Mouse (Mus musculus): ENCODE data around the gene Dmpk. TPM values are rescaled to one million over a fixed set of nuclear protein-coding genes. Genes with fewer than 3 reads are reported as not detected.

Dmpk gene
- polyA plus RNA-seq, 1 experiment from 2014 or later, result 16.8 TPM

- Histone ChIP-seq H3K4me3 (peak overlapping the region; percentile 100), H3K9me3 (no peaks in the 10 kb centered on the region), H3K4me1 (peaks cover 19% of the 10 kb centered on the region), H3K27me3 (no peaks in the 10 kb centered on the region), H3K9ac (peak overlapping the region; percentile 99), H3K4me2 (peak overlapping the region; percentile 94), H3K27ac (peak overlapping the region; percentile 75), H3K36me3 (peaks cover 37% of the 10 kb centered on the region)
- WGBS, result under 1% methylated on average over 22 of the region's 22 CpGs
- no peak for ATAC-seq (ENCODE audit: insufficient number of reproducible peaks, insufficient read depth, low FRiP score, low TSS enrichment, low read depth)
Observed at GRCm38 (mm10) chr7:19076586-19076991, 7.1 kb upstream of the Dmpk start.

- Histone ChIP-seq H3K27ac (no peak overlapping the region), H3K27me3 (no peaks in the 10 kb centered on the region), H3K9me3 (no peaks in the 10 kb centered on the region), H3K4me3 (peak overlapping the region; percentile 100), H3K4me2 (peak overlapping the region; percentile 94), H3K36me3 (peaks cover 49% of the 10 kb centered on the region), H3K9ac (peak overlapping the region; percentile 99), H3K4me1 (peaks cover 29% of the 10 kb centered on the region)
- 68% methylated on average over 14 of the region's 14 CpGs for WGBS
- ATAC-seq (ENCODE audit: insufficient number of reproducible peaks, insufficient read depth, low FRiP score, low TSS enrichment, low read depth), result no peak
Observed at GRCm38 (mm10) chr7:19077761-19078160, 5.9 kb upstream of the Dmpk start.

- H3K27me3 ChIP-seq, result no peaks in the 10 kb centered on the region
- no peaks in the 10 kb centered on the region for H3K9me3 ChIP-seq
- H3K27ac ChIP-seq, result no peak overlapping the region
- peaks cover 59% of the 10 kb centered on the region for H3K36me3 ChIP-seq
- WGBS, result 86% methylated on average over 3 of the region's 3 CpGs
- H3K4me2 ChIP-seq, result no peak overlapping the region
- H3K4me3 ChIP-seq, result no peak overlapping the region
- H3K9ac ChIP-seq, result no peak overlapping the region
- no peak for ATAC-seq (ENCODE audit: insufficient number of reproducible peaks, insufficient read depth, low FRiP score, low TSS enrichment, low read depth)
- H3K4me1 ChIP-seq, result peaks cover 38% of the 10 kb centered on the region
Observed at GRCm38 (mm10) chr7:19078732-19079131, 4.9 kb upstream of the Dmpk start.

GRCm38 (mm10) chr7:19080451-19080950, 3.1 kb upstream of the Dmpk start:
- Histone ChIP-seq H3K4me3 (no peak overlapping the region), H3K27ac (no peak overlapping the region), H3K27me3 (no peaks in the 10 kb centered on the region), H3K36me3 (peaks cover 65% of the 10 kb centered on the region), H3K9ac (no peak overlapping the region), H3K9me3 (no peaks in the 10 kb centered on the region), H3K4me2 (no peak overlapping the region), H3K4me1 (peaks cover 52% of the 10 kb centered on the region)
- 81% methylated on average over 19 of the region's 19 CpGs for whole genome bisulfite sequencing
- ATAC-seq (ENCODE audit: insufficient number of reproducible peaks, insufficient read depth, low FRiP score, low TSS enrichment, low read depth), result no peak

- no peak overlapping the region for H3K27ac ChIP-seq
- H3K4me1 ChIP-seq, result peaks cover 56% of the 10 kb centered on the region
- no peak overlapping the region for H3K4me2 ChIP-seq
- peak overlapping the region; percentile 32; the same call in 1 of the 2 replicates for H3K9ac ChIP-seq
- no peak for ATAC-seq (ENCODE audit: insufficient number of reproducible peaks, insufficient read depth, low FRiP score, low TSS enrichment, low read depth)
- WGBS, result 85% methylated on average over 4 of the region's 4 CpGs
- H3K4me3 ChIP-seq, result no peak overlapping the region
- H3K9me3 ChIP-seq, result no peaks in the 10 kb centered on the region
- peaks cover 69% of the 10 kb centered on the region for H3K36me3 ChIP-seq
- H3K27me3 ChIP-seq, result no peaks in the 10 kb centered on the region
Observed at GRCm38 (mm10) chr7:19082171-19082570, 1.5 kb upstream of the Dmpk start.

GRCm38 (mm10) chr7:19083096-19083495, 553 bp upstream of the Dmpk start:
- H3K9me3 ChIP-seq, result no peaks in the 10 kb centered on the region
- no peak for ATAC-seq (ENCODE audit: insufficient number of reproducible peaks, insufficient read depth, low FRiP score, low TSS enrichment, low read depth)
- H3K4me1 ChIP-seq, result peaks cover 47% of the 10 kb centered on the region
- H3K36me3 ChIP-seq, result peaks cover 75% of the 10 kb centered on the region
- 57% methylated on average over 6 of the region's 6 CpGs for WGBS
- no peak overlapping the region for H3K9ac ChIP-seq
- H3K4me2 ChIP-seq, result 0 out of 2 replicates have a peak overlapping the region, but pooled peaks have one; percentile 33
- H3K27me3 ChIP-seq, result no peaks in the 10 kb centered on the region
- no peak overlapping the region for H3K4me3 ChIP-seq
- H3K27ac ChIP-seq, result no peak overlapping the region

- H3K4me1 ChIP-seq, result peaks cover 46% of the 10 kb centered on the region
- H3K27ac ChIP-seq, result 0 out of 2 replicates have a peak overlapping the region, but pooled peaks have one; percentile 16
- 67% methylated on average over 6 of the region's 6 CpGs for WGBS
- no peak overlapping the region for H3K9ac ChIP-seq
- H3K4me3 ChIP-seq, result 0 out of 2 replicates have a peak overlapping the region, but pooled peaks have one; percentile 0
- no peaks in the 10 kb centered on the region for H3K9me3 ChIP-seq
- no peak for ATAC-seq (ENCODE audit: insufficient number of reproducible peaks, insufficient read depth, low FRiP score, low TSS enrichment, low read depth)
- H3K36me3 ChIP-seq, result peaks cover 74% of the 10 kb centered on the region
- H3K27me3 ChIP-seq, result no peaks in the 10 kb centered on the region
- peak overlapping the region; percentile 33 for H3K4me2 ChIP-seq
Observed at GRCm38 (mm10) chr7:19084277-19084771, 675 bp downstream of the Dmpk start.

- peak overlapping the region; percentile 44; the same call in 1 of the 2 replicates for H3K9ac ChIP-seq
- no peak overlapping the region for H3K4me2 ChIP-seq
- H3K9me3 ChIP-seq, result no peaks in the 10 kb centered on the region
- peaks cover 68% of the 10 kb centered on the region for H3K36me3 ChIP-seq
- no peak; the same call in 1 of the 2 replicates for ATAC-seq (ENCODE audit: insufficient number of reproducible peaks, insufficient read depth, low FRiP score, low TSS enrichment, low read depth)
- peaks cover 46% of the 10 kb centered on the region for H3K4me1 ChIP-seq
- 24% methylated on average over 9 of the region's 9 CpGs for WGBS
- peak overlapping the region; percentile 39; the same call in 1 of the 2 replicates for H3K27ac ChIP-seq
- no peaks in the 10 kb centered on the region for H3K27me3 ChIP-seq
- H3K4me3 ChIP-seq, result no peak overlapping the region
Observed at GRCm38 (mm10) chr7:19084921-19085473, 1.3 kb downstream of the Dmpk start.

- peak overlapping the region; percentile 39; the same call in 1 of the 2 replicates for H3K27ac ChIP-seq
- H3K36me3 ChIP-seq, result peaks cover 68% of the 10 kb centered on the region
- no peaks in the 10 kb centered on the region for H3K27me3 ChIP-seq
- peak overlapping the region; percentile 44 for H3K9ac ChIP-seq
- no peak for ATAC-seq (ENCODE audit: insufficient number of reproducible peaks, insufficient read depth, low FRiP score, low TSS enrichment, low read depth)
- H3K4me1 ChIP-seq, result peaks cover 46% of the 10 kb centered on the region
- H3K9me3 ChIP-seq, result no peaks in the 10 kb centered on the region
- 0 out of 2 replicates have a peak overlapping the region, but pooled peaks have one; percentile 3 for H3K4me3 ChIP-seq
- 12% methylated on average over 6 of the region's 6 CpGs for WGBS
- peak overlapping the region; percentile 37 for H3K4me2 ChIP-seq
Observed at GRCm38 (mm10) chr7:19085495-19085894, 1.8 kb downstream of the Dmpk start.

GRCm38 (mm10) chr7:19086042-19086441, 2.4 kb downstream of the Dmpk start:
- Histone ChIP-seq H3K27ac (0 out of 2 replicates have a peak overlapping the region, but pooled peaks have one; percentile 39), H3K36me3 (peaks cover 68% of the 10 kb centered on the region), H3K4me2 (peak overlapping the region; percentile 37), H3K9me3 (no peaks in the 10 kb centered on the region), H3K27me3 (peaks cover 3% of the 10 kb centered on the region; the same call in 1 of the 2 replicates), H3K9ac (peak overlapping the region; percentile 44; the same call in 1 of the 2 replicates), H3K4me3 (0 out of 2 replicates have a peak overlapping the region, but pooled peaks have one; percentile 3), H3K4me1 (peaks cover 46% of the 10 kb centered on the region)
- ATAC-seq (ENCODE audit: insufficient number of reproducible peaks, insufficient read depth, low FRiP score, low TSS enrichment, low read depth), result no peak
- 16% methylated on average over 14 of the region's 14 CpGs for WGBS

- Histone ChIP-seq H3K4me3 (no peak overlapping the region), H3K4me2 (no peak overlapping the region), H3K27me3 (peaks cover 7% of the 10 kb centered on the region), H3K9ac (no peak overlapping the region), H3K27ac (no peak overlapping the region), H3K36me3 (peaks cover 62% of the 10 kb centered on the region), H3K4me1 (peaks cover 54% of the 10 kb centered on the region), H3K9me3 (no peaks in the 10 kb centered on the region)
- 63% methylated on average over 18 of the region's 18 CpGs for WGBS
- ATAC-seq (ENCODE audit: insufficient number of reproducible peaks, insufficient read depth, low FRiP score, low TSS enrichment, low read depth), result no peak
Observed at GRCm38 (mm10) chr7:19086760-19087159, 3.1 kb downstream of the Dmpk start.

GRCm38 (mm10) chr7:19088813-19089212, 5.2 kb downstream of the Dmpk start:
- no peak overlapping the region for H3K27ac ChIP-seq
- H3K27me3 ChIP-seq, result peaks cover 7% of the 10 kb centered on the region
- H3K9ac ChIP-seq, result no peak overlapping the region
- H3K9me3 ChIP-seq, result no peaks in the 10 kb centered on the region
- peaks cover 53% of the 10 kb centered on the region for H3K4me1 ChIP-seq
- no peak for ATAC-seq (ENCODE audit: insufficient number of reproducible peaks, insufficient read depth, low FRiP score, low TSS enrichment, low read depth)
- H3K36me3 ChIP-seq, result peaks cover 41% of the 10 kb centered on the region
- H3K4me3 ChIP-seq, result 0 out of 2 replicates have a peak overlapping the region, but pooled peaks have one; percentile 3
- WGBS, result 36% methylated on average over 10 of the region's 10 CpGs
- no peak overlapping the region for H3K4me2 ChIP-seq
